Mouse (Mus musculus) liver, embryonic 15.5 days (tissue): ENCODE data around the gene Dnajb4. TPM values are rescaled to one million over a fixed set of nuclear protein-coding genes. Genes with fewer than 3 reads are reported as not detected.
"Not testable (repeated sequence)": the region's sequence is repeated elsewhere in the genome, so short reads cannot be mapped to it uniquely, and the experiment has no call there.

Experiments
- ATAC-seq: fragments of 200-750 bp; cut with Nextera tagmentation; 2 replicates; pipeline ENCODE4 v1.8.0; 2017; ENCODE audit warnings: moderate number of reproducible peaks, mild to moderate bottlenecking, moderate library complexity; ENCODE audit not compliant: insufficient read depth
- H3K27ac ChIP-seq: fragments of 300-500 bp; sonication (generic); replicated peaks from 2 replicates; pipeline ENCODE4 v1.5.1; 2015; ENCODE audit warnings: mild to moderate bottlenecking, inconsistent platforms
- H3K27me3 ChIP-seq: fragments of 300-500 bp; sonication (generic); 2 replicates; pipeline ENCODE4 v1.6.1; 2015; ENCODE audit warnings: mild to moderate bottlenecking, inconsistent platforms
- H3K36me3 ChIP-seq: fragments of 300-500 bp; sonication (generic); replicated peaks from 2 replicates; pipeline ENCODE4 v1.6.1; 2015; ENCODE audit warnings: moderate library complexity, mild to moderate bottlenecking, inconsistent platforms
- H3K4me1 ChIP-seq: fragments of 300-500 bp; sonication (generic); replicated peaks from 2 replicates; pipeline ENCODE4 v1.6.1; 2015; ENCODE audit warnings: inconsistent platforms
- H3K4me2 ChIP-seq: fragments of 300-500 bp; sonication (generic); 2 replicates; pipeline ENCODE4 v1.6.1; 2015; ENCODE audit warnings: moderate library complexity, mild to moderate bottlenecking, inconsistent platforms
- H3K4me3 ChIP-seq: fragments of 300-500 bp; sonication (generic); replicated peaks from 2 replicates; pipeline ENCODE4 v1.5.1; 2015; ENCODE audit warnings: mild to moderate bottlenecking, inconsistent platforms
- H3K9ac ChIP-seq: fragments of 300-500 bp; sonication (generic); 2 replicates; pipeline ENCODE4 v1.6.1; 2015; ENCODE audit warnings: moderate library complexity, mild to moderate bottlenecking, inconsistent platforms
- H3K9me3 ChIP-seq: fragments of 300-500 bp; sonication (generic); replicated peaks from 2 replicates; pipeline ENCODE4 v1.6.1; 2016; ENCODE audit warnings: inconsistent platforms
- WGBS: fragments of 180-500 bp; shearing (Covaris S2); methylation state at CpG from one replicate; pipeline ENCODE4 v1.1.7; 2015; ENCODE audit warnings: mixed read lengths; ENCODE audit not compliant: insufficient replicate concordance; 5-methylcytosine and 5-hydroxymethylcytosine counted together
- polyA plus RNA-seq: library from polyadenylated mRNA; unstranded; fragments of >200 nt; fragmentation: Nextera tagmentation; extraction: Ambion mirVana; gene quantifications from 2 replicates; pipeline ENCODE4 v1.2.1, GENCODE M21; 2015

The Dnajb4 gene
- polyA plus RNA-seq: 35.3 and 36.8 TPM in 2 replicates

DNA sequence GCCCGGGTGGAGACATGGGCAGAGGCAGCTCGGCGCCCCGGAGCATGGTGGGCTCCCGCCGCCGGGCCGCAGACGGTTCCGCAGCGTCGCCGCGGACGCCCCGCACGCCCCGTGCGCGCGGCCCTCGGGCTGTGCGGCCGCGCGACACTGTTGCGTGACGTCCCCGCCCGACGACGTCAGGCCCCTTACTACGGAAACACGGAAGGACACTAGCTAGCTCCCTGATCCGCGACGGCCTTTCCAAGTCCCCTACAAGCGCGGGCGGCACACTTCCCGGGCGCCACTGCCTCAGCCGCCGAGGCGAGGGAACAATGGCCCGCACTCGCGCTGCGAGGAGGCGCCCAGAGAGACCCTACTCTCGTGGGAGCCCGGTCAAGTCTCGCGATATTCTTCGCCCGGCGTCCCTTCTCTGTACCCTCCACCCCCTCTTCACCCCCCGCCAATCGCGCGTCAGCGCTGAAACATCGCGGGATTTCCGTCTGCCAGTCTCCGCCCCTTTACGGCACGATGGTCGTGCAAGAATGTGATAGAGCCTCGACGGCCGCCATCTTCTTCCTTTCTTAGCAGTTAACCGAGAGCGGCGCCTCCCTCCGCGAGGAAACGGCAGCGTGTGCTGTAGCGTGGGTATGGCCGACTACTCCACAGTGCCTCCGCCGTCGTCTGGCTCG, at the start of gene Dnajb4, which contains the start of gene Fubp1:
Gene Dnajb4 (minus strand): TSS at position 336 of the 668 bp plus-strand sequence.
Gene Fubp1 (plus strand): TSS at position 456 of the 668 bp plus-strand sequence.
- peak; percentile 93 for ATAC-seq

DNA sequence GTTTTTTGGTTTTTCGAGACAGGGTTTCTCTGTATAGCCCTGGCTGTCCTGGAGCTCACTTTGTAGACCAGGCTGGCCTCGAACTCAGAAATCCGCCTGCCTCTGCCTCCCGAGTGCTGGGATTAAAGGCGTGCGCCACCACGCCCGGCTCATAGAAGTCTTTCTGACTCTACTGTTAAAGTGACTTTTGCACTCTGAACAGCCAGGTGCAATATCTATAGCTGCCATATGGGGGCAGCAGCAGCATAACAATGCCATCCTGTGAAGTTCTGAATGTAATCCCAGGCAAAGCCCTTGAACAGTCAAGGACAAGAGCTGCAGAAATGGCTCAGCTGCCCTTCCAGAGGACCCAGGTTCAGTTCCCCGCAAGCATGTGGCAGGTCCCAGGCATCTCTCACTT, 49.3 kb upstream of the Dnajb4 start:
- peaks cover 15% of the 10 kb centered on the region for H3K4me1 ChIP-seq
- H3K36me3 ChIP-seq, H3K4me3 ChIP-seq, H3K4me2 ChIP-seq, H3K9me3 ChIP-seq, H3K9ac ChIP-seq, H3K27ac ChIP-seq: not testable (repeated sequence)
- WGBS: 6% methylated on average over 8 of the region's 9 CpGs
- ATAC-seq: peak; percentile 31; the same call in 1 of the 2 replicates
- peaks cover 46% of the 10 kb centered on the region for H3K27me3 ChIP-seq

More for the DNA sequence above, at the start of gene Dnajb4, which contains the start of gene Fubp1:
- peak within 1 kb of the TSS; percentile 81 for H3K4me2 ChIP-seq
- no peaks in the 10 kb centered on the region for H3K9me3 ChIP-seq
- H3K4me1 ChIP-seq: peaks cover 38% of the 10 kb centered on the region
- peak within 1 kb of the TSS; percentile 97 for H3K4me3 ChIP-seq
- under 1% methylated on average over 85 of the region's 85 CpGs for WGBS
- peaks cover 23% of the 10 kb centered on the region; the same call in 1 of the 2 replicates for H3K36me3 ChIP-seq
- H3K9ac ChIP-seq: peak within 1 kb of the TSS; percentile 98
- no peaks in the 10 kb centered on the region for H3K27me3 ChIP-seq
- peak within 1 kb of the TSS; percentile 97 for H3K27ac ChIP-seq

DNA sequence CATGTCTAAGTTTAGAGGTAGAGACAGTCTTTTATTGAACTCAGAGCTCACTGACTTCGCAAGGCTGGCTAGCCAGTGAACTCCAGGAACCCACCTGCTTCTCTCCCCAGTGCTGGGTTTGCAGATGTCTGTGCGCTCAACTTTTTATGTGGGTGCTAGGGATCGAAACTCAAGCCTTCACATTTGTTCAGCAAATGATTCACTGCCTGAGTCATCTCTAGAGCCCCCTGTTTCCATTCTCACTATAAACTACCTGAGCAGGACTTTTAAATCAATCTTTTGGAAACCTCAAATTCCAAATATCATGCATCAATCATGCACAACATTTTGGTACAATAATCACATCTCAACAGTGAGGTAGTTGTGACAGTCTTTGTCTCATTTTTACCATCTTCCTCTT, 47.4 kb upstream of the Dnajb4 start:
- H3K27ac ChIP-seq: no peak overlapping the region
- WGBS: 67% methylated on average over 3 of the region's 3 CpGs
- H3K4me2 ChIP-seq: no peak overlapping the region
- H3K36me3 ChIP-seq: no peaks in the 10 kb centered on the region
- ATAC-seq: no peak
- H3K4me1 ChIP-seq: peaks cover 12% of the 10 kb centered on the region; the same call in 1 of the 2 replicates
- no peaks in the 10 kb centered on the region for H3K9me3 ChIP-seq
- H3K4me3 ChIP-seq: no peak overlapping the region
- H3K9ac ChIP-seq: no peak overlapping the region
- H3K27me3 ChIP-seq: peaks cover 27% of the 10 kb centered on the region

GRCm38 (mm10) chr3:152250487-152250886, 40.4 kb upstream of the Dnajb4 start:
- no peak for ATAC-seq
- no peak overlapping the region for H3K27ac ChIP-seq
- no peak overlapping the region for H3K9ac ChIP-seq
- no peaks in the 10 kb centered on the region for H3K9me3 ChIP-seq
- H3K4me2 ChIP-seq: no peak overlapping the region
- no peaks in the 10 kb centered on the region for H3K27me3 ChIP-seq
- no peaks in the 10 kb centered on the region for H3K4me1 ChIP-seq
- H3K36me3 ChIP-seq: 0 out of 2 replicates have a peak, but pooled peaks cover 2% of the 10 kb centered on the region
- 72% methylated on average over 1 of the region's 1 CpGs for WGBS
- no peak overlapping the region for H3K4me3 ChIP-seq

DNA sequence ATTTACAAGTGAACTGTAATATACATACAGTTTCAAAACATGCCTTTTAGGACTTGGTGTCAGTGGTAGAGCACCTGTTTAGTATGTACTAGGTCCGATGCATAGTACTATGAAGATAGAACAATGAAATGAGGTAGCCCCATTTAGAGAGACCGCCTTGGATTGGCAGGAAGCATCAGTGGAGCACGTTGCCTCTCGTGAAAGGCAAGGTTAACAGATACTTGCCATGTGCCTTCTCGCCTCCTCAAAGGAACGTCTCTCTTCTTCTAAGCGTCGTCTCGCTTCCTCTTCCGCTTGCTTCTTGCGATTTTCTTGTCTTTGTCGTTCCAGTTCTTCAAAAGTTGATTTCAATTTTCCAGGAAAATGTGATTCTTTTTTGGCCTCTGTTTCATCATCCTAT, 37.6 kb upstream of the Dnajb4 start:
- H3K4me3 ChIP-seq: no peak overlapping the region
- WGBS: 75% methylated on average over 12 of the region's 12 CpGs
- ATAC-seq: no peak
- H3K27ac ChIP-seq: no peak overlapping the region
- no peaks in the 10 kb centered on the region for H3K27me3 ChIP-seq
- H3K36me3 ChIP-seq: 0 out of 2 replicates have a peak, but pooled peaks cover 4% of the 10 kb centered on the region
- H3K9ac ChIP-seq: no peak overlapping the region
- no peaks in the 10 kb centered on the region for H3K9me3 ChIP-seq
- H3K4me1 ChIP-seq: no peaks in the 10 kb centered on the region
- no peak overlapping the region for H3K4me2 ChIP-seq

DNA sequence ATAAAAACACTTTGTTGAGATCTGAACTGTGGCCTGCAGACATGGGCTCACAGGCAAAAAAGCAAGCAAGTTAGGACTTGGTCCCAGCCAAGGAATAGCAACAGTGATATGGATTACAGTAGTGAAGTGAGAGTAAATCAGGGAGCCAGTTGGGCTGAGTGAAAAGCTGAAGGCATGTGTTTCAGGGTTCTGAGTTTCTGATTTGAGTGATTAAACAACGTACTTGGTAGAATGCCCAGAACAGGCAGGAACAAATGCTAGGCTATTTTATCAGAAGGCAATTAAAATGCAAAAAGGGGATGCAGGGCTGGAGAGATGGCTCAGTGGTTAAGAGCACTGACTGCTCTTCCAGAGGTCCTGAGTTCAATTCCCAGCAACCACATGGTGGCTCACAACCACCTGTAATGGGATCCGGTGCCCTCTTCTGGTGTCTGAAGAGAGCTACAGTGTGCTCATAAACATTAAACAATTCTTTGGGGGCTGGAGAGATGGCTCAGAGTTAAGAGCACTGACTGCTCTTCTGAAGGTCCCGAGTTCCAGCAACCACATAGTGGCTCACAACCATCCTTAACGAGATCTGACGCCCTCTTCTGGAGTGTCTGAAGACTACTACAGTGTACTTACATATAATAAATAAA, 35.3 kb upstream of the Dnajb4 start:
- WGBS: 69% methylated on average over 5 of the region's 5 CpGs
- Histone ChIP-seq H3K36me3 (0 out of 2 replicates have a peak, but pooled peaks cover 4% of the 10 kb centered on the region), H3K4me2 (no peak overlapping the region), H3K4me1 (no peaks in the 10 kb centered on the region), H3K27ac (no peak overlapping the region), H3K9me3 (no peaks in the 10 kb centered on the region), H3K9ac (no peak overlapping the region), H3K4me3 (no peak overlapping the region), H3K27me3 (no peaks in the 10 kb centered on the region)
- no peak for ATAC-seq

DNA sequence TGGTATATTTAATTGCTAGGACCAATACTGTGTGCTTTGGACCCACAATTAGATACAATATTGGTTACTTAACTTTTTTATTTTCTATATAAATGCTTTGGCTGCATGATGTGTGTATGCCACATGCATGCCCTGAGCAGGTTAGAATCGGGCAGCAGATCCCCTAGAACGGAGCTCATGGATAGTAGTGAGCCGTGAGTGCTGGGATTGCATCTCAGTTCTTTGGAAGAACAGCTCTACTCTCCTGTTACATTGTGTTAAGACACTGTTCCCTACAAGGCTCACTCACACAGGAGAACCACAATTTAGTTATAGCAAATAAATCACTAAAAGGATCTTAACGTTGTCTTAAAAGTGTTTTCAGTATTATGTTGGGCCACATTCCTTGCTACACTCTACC, 33.2 kb upstream of the Dnajb4 start:
- 0 out of 2 replicates have a peak, but pooled peaks cover 3% of the 10 kb centered on the region for H3K4me1 ChIP-seq
- no peaks in the 10 kb centered on the region for H3K9me3 ChIP-seq
- no peak overlapping the region for H3K27ac ChIP-seq
- ATAC-seq: no peak
- WGBS: 71% methylated on average over 4 of the region's 4 CpGs
- no peaks in the 10 kb centered on the region for H3K27me3 ChIP-seq
- H3K4me3 ChIP-seq: no peak overlapping the region
- H3K4me2 ChIP-seq: no peak overlapping the region
- no peak overlapping the region for H3K9ac ChIP-seq
- H3K36me3 ChIP-seq: peaks cover 16% of the 10 kb centered on the region

- H3K9me3 ChIP-seq: no peaks in the 10 kb centered on the region
- ATAC-seq: no peak
- 76% methylated on average over 3 of the region's 3 CpGs for WGBS
Observed at GRCm38 (mm10) chr3:152241098-152241497, 31.0 kb upstream of the Dnajb4 start.

DNA sequence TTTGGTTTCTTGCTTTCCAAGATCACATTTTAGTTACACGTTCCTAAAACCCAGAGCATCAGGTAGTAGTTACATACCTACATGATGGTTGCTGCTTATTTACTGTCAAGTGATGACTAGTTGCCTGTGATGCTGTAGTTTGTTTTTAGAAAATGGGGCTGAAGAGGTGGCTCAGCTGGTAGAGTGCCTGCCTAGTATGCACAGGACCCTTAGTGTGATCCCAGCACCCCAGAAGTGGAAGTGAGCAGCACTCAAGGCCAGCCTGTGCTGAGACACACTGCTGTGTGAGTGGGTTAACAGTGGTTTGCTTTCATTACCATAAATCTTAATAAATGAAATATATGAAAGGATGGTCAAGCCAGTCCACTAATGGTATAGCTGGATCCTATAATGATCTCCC, 29.5 kb upstream of the Dnajb4 start:
- Histone ChIP-seq H3K4me1 (0 out of 2 replicates have a peak, but pooled peaks cover 3% of the 10 kb centered on the region), H3K4me3 (no peak overlapping the region), H3K9ac (no peak overlapping the region), H3K36me3 (peaks cover 36% of the 10 kb centered on the region), H3K9me3 (no peaks in the 10 kb centered on the region), H3K27me3 (no peaks in the 10 kb centered on the region), H3K4me2 (no peak overlapping the region), H3K27ac (no peak overlapping the region)
- ATAC-seq: no peak
- WGBS: 100% methylated on average over 1 of the region's 1 CpGs

More at GRCm38 (mm10) chr3:152241098-152241497, 31.0 kb upstream of the Dnajb4 start:
- H3K4me1 ChIP-seq: 0 out of 2 replicates have a peak, but pooled peaks cover 3% of the 10 kb centered on the region
- H3K27me3 ChIP-seq: no peaks in the 10 kb centered on the region
- peaks cover 30% of the 10 kb centered on the region for H3K36me3 ChIP-seq
- H3K9ac ChIP-seq: no peak overlapping the region
- no peak overlapping the region for H3K4me3 ChIP-seq
- no peak overlapping the region for H3K27ac ChIP-seq
- H3K4me2 ChIP-seq: no peak overlapping the region

DNA sequence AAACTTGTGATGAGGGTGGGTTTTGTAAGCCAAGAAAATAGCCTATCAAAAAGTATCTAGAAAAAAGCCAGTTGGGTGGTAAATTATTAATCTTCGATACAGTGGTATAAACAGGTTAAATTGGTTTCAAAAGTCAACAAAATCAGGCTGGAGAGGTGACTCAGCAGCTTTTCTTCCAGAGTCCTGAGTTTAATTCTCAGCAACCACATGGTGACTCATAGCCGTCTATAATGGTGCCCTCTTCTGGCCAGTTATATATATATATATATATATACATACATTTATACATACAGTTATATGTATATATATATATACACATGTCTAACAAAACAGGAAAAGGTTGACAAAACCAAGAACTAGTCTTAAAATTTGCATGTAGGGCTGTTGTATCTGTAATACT, 28.7 kb upstream of the Dnajb4 start:
- ATAC-seq: peak; percentile 61
- Histone ChIP-seq H3K27me3 (no peaks in the 10 kb centered on the region), H3K4me3 (no peak overlapping the region), H3K9ac (no peak overlapping the region), H3K27ac (no peak overlapping the region), H3K36me3 (peaks cover 43% of the 10 kb centered on the region), H3K4me1 (0 out of 2 replicates have a peak, but pooled peaks cover 3% of the 10 kb centered on the region), H3K4me2 (no peak overlapping the region), H3K9me3 (no peaks in the 10 kb centered on the region)
- WGBS: 39% methylated on average over 2 of the region's 2 CpGs

DNA sequence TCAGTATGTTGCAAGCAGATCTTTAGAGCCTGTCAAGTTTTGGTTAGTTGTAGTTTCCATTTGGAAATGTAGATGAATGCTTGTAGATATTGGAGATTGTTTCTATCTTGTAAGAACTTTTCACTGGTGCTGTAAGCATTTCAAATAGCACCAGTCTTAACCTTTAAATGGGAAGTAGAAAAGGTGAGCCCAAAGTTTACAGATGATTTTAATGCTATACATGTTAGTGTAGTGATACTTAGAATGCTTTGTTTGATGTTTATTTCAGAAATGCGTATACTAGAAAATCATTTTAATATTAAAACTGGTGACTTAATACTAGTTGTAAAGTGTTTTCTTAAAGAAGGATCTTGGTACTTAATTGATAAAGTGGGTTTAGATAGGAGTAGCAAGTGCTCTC, 25.7 kb upstream of the Dnajb4 start:
- no peak for ATAC-seq
- Histone ChIP-seq H3K4me1 (peaks cover 11% of the 10 kb centered on the region; the same call in 1 of the 2 replicates), H3K9ac (no peak overlapping the region), H3K4me2 (no peak overlapping the region), H3K9me3 (no peaks in the 10 kb centered on the region), H3K27me3 (no peaks in the 10 kb centered on the region), H3K36me3 (peaks cover 65% of the 10 kb centered on the region), H3K27ac (no peak overlapping the region), H3K4me3 (no peak overlapping the region)
- 94% methylated on average over 1 of the region's 1 CpGs for WGBS
